In the genomic region with DNA sequence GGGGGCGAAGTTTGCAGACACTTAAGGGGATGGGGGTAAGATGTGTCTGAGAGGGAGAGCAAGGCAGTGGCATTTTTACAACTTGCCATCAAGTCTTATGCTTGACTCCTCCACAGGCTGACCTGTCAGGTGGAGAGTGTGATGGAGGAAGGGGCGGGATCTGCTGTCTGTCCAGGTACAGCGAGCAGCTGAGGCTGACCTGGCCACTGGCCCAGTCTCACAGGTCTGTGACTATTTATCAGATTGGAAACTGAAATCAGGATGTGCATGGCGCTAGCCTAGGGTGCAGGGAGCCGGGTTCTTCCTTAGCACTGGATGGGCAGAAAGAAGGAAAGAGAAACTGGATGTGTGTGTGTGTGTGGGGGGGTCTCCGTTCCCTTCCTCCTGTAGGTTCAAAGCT, we compare ENCODE assay signal across 10 mouse cellular contexts. TPM values are rescaled to one million over a fixed set of nuclear protein-coding genes. Genes with fewer than 3 reads are reported as not detected.
DNase-seq lines count a peak whose midpoint lies in the region; ATAC-seq and TF ChIP-seq lines count a peak whose summit lies in the region.
"Had no signal": no experiment of that assay in that cellular context is flagged by ENCODE, and none has a peak within 500 bp of the region (broad histone marks: within the 10 kb centered on the region; RNA-seq: fewer than 3 reads in every experiment).

No protein-coding gene starts in this region.

- H3K27ac ChIP-seq in heart, embryonic 13.5 days (replicated peaks): no peak overlapping the region
- H3K27ac ChIP-seq in lung, postnatal 0 days (ENCODE audit: low read length): no peak overlapping the region
- no peak overlapping the region for H3K27ac ChIP-seq in stomach, embryonic 16.5 days (ENCODE audit: low read length)

- peak overlapping the region; percentile 86 for H3K9ac ChIP-seq in heart, embryonic 13.5 days
- 0 out of 2 replicates have a peak overlapping the region, but pooled peaks have one; percentile 23 for H3K9ac ChIP-seq in lung, postnatal 0 days (replicated peaks; ENCODE audit: low read depth)
- H3K9ac ChIP-seq in stomach, embryonic 16.5 days (ENCODE audit: low read length): peak overlapping the region; percentile 21; the same call in 1 of the 2 replicates

- DNase-seq in heart, adult 11 months: no peak
- no peak for DNase-seq in lung, postnatal 0 days (ENCODE audit: low spot score)
- no peak for DNase-seq in lung, postnatal 25 days (ENCODE audit: low spot score)
- DNase-seq in kidney, postnatal 14 days: peak; percentile 24
- no peak for DNase-seq in frontal cortex, postnatal 14 days (ENCODE audit: low spot score in 2 of 2)
- no peak for DNase-seq in adrenal gland, adult (ENCODE audit: inconsistent age in 2 of 2, low spot score in 1 of 2)
- DNase-seq: cerebellum, postnatal 25 days had no signal

- no peak for ATAC-seq in heart, embryonic 13.5 days (ENCODE audit: extremely low read depth, insufficient number of reproducible peaks, low FRiP score, low TSS enrichment)
- no peak for ATAC-seq in lung, postnatal 0 days
- no peak for ATAC-seq in stomach, embryonic 16.5 days (ENCODE audit: insufficient read depth, low FRiP score)
- ATAC-seq: midbrain, embryonic 16.5 days had no signal

- H3K27me3 ChIP-seq in heart, embryonic 13.5 days (replicated peaks): peaks cover 20% of the 10 kb centered on the region
- no peaks in the 10 kb centered on the region for H3K27me3 ChIP-seq in lung, postnatal 0 days (replicated peaks; ENCODE audit: insufficient read depth, low read length)
- no peaks in the 10 kb centered on the region for H3K27me3 ChIP-seq in stomach, embryonic 16.5 days (ENCODE audit: control insufficient read depth, insufficient read depth, low read length)

- peaks cover 11% of the 10 kb centered on the region for H3K36me3 ChIP-seq in heart, embryonic 13.5 days
- no peaks in the 10 kb centered on the region for H3K36me3 ChIP-seq in lung, postnatal 0 days (ENCODE audit: insufficient read depth, low read length)
- no peaks in the 10 kb centered on the region for H3K36me3 ChIP-seq in stomach, embryonic 16.5 days (ENCODE audit: control insufficient read depth, insufficient read depth, low read length)

- WGBS in heart, embryonic 13.5 days: 52% methylated on average over 6 of the region's 6 CpGs
- WGBS in lung, postnatal 0 days: 48% methylated on average over 6 of the region's 6 CpGs
- WGBS in stomach, embryonic 16.5 days: 46% methylated on average over 6 of the region's 6 CpGs

- H3K9me3 ChIP-seq in heart, embryonic 13.5 days: no peaks in the 10 kb centered on the region
- no peaks in the 10 kb centered on the region for H3K9me3 ChIP-seq in lung, postnatal 0 days (ENCODE audit: low read length)
- no peaks in the 10 kb centered on the region for H3K9me3 ChIP-seq in stomach, embryonic 16.5 days (replicated peaks; ENCODE audit: control insufficient read depth, low read length)

- peaks cover 42% of the 10 kb centered on the region for H3K4me1 ChIP-seq in heart, embryonic 13.5 days
- peaks cover 12% of the 10 kb centered on the region; the same call in 1 of the 2 replicates for H3K4me1 ChIP-seq in lung, postnatal 0 days (ENCODE audit: insufficient read depth, low read depth, low read length)
- H3K4me1 ChIP-seq in stomach, embryonic 16.5 days (ENCODE audit: control insufficient read depth, insufficient read depth, low read length): peaks cover 34% of the 10 kb centered on the region

- TF ChIP-seq CTCF in lung, postnatal 0 days (IDR thresholded peaks at IDR 0.05): no peak

- peak overlapping the region; percentile 90 for H3K4me2 ChIP-seq in heart, embryonic 13.5 days
- H3K4me2 ChIP-seq in lung, postnatal 0 days (replicated peaks; ENCODE audit: low read depth, low read length): peak overlapping the region; percentile 72
- H3K4me2 ChIP-seq in stomach, embryonic 16.5 days (ENCODE audit: low read depth, low read length): peak overlapping the region; percentile 79

- peak overlapping the region; percentile 77 for H3K4me3 ChIP-seq in heart, embryonic 13.5 days
- peak overlapping the region; percentile 80 for H3K4me3 ChIP-seq in lung, postnatal 0 days (ENCODE audit: low read depth, low read length)
- H3K4me3 ChIP-seq in stomach, embryonic 16.5 days (replicated peaks; ENCODE audit: low read length): peak overlapping the region; percentile 73

- TF ChIP-seq EP300 in lung, postnatal 0 days (IDR thresholded peaks at IDR 0.05): no peak

RNA-seq across cellular contexts. Expression of gene Rnf213, which starts 1.3 kb away (rescaled TPM):
- 5.5 and 6.8 TPM in 2 replicates for polyA plus RNA-seq in heart, embryonic 13.5 days (2015; fragmentation: Nextera tagmentation; extraction: Ambion mirVana)
- 8.2 and 9.7 TPM in 2 replicates for polyA plus RNA-seq in lung, postnatal 0 days (2015; fragmentation: Nextera tagmentation; extraction: Ambion mirVana)
- 6.6 and 7.3 TPM in 2 replicates for polyA plus RNA-seq in stomach, embryonic 16.5 days (2015; fragmentation: Nextera tagmentation; extraction: Ambion mirVana)

RNA-seq across cellular contexts. Expression of gene Slc26a11, which starts 38.9 kb away (rescaled TPM):
- polyA plus RNA-seq in heart, embryonic 13.5 days (2015; fragmentation: Nextera tagmentation; extraction: Ambion mirVana): 9.3 and 10.4 TPM in 2 replicates
- polyA plus RNA-seq in lung, postnatal 0 days (2015; fragmentation: Nextera tagmentation; extraction: Ambion mirVana): 11.6 and 12.0 TPM in 2 replicates
- polyA plus RNA-seq in stomach, embryonic 16.5 days (2015; fragmentation: Nextera tagmentation; extraction: Ambion mirVana): 9.9 and 10.5 TPM in 2 replicates

RNA-seq across cellular contexts. Expression of gene Sgsh, which starts 38.9 kb away (rescaled TPM):
- polyA plus RNA-seq in heart, embryonic 13.5 days (2015; fragmentation: Nextera tagmentation; extraction: Ambion mirVana): 5.7 and 6.9 TPM in 2 replicates
- polyA plus RNA-seq in lung, postnatal 0 days (2015; fragmentation: Nextera tagmentation; extraction: Ambion mirVana): 12.6 TPM in 2 replicates
- polyA plus RNA-seq in stomach, embryonic 16.5 days (2015; fragmentation: Nextera tagmentation; extraction: Ambion mirVana): 6.7 and 7.5 TPM in 2 replicates

Comparison
In these comparisons a context has a peak if more than half of its experiments do, and no peak if none do; other contexts are left out.
1. H3K9ac ChIP-seq: peak in every context shown above with its lines; median percentile 86 in heart, embryonic 13.5 days; 23 in lung, postnatal 0 days; 21 in stomach, embryonic 16.5 days.